Mouse (Mus musculus) myocyte (in vitro differentiated cells): ENCODE measurements around the gene Mtx1.

Experiments
- CEBPB ChIP-seq: IDR thresholded peaks from 2 replicates; pipeline ENCODE4 v1.6.1; 2011; ENCODE audit warnings: mild to moderate bottlenecking, moderate library complexity; ENCODE audit not compliant: poor library complexity, insufficient read depth, severe bottlenecking
- E2F4 ChIP-seq: IDR thresholded peaks from one replicate; pipeline ENCODE4 v1.6.1; 2011; ENCODE audit warnings: mild to moderate bottlenecking, control low read depth, moderate library complexity; ENCODE audit not compliant: insufficient read depth
- POLR2A ChIP-seq: IDR thresholded peaks from one replicate; pipeline ENCODE4 v1.6.1; 2011; ENCODE audit warnings: low read depth, mild to moderate bottlenecking, control low read depth, moderate library complexity; ENCODE audit not compliant: insufficient read length
- POLR2AphosphoS2 ChIP-seq: IDR thresholded peaks from one replicate; pipeline ENCODE4 v1.6.1; 2011; ENCODE audit warnings: low read depth, control low read depth; ENCODE audit not compliant: insufficient read length

DNA sequence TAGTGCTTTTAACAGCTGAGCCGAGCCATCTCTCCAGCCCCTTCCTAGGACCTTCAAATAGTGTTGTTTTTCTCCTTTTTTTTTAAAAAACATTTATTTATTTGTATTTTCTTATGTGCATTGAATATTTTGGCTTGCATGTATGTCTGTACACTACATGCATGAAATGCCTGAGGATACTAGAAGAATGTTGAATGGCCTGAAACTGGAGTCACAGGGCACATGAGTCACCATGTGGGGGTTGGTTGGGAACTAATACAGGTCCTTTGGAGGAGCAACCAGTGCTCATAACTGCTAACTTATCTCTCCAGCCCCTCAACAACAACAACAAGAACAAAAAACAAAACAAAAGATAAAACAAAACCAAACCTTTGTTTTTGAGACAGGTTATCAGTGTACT, 63.8 kb downstream of the Mtx1 start:
- TF ChIP-seq POLR2A: no peak
- no peak for TF ChIP-seq POLR2AphosphoS2
- TF ChIP-seq E2F4: no peak
- no peak for TF ChIP-seq CEBPB
